Comparison of ENCODE assay signal across 15 mouse cellular contexts in genomic region chr4:57640971-57641370, GRCm38 (mm10).
"Had no signal": no experiment of that assay in that cellular context is flagged by ENCODE, and none has a peak within 500 bp of the region (broad histone marks: within the 10 kb centered on the region; RNA-seq: fewer than 3 reads in every experiment).

No protein-coding gene starts in this region.

- ATAC-seq: liver, postnatal 0 days; lung, postnatal 0 days had no signal

- DNase-seq: liver, embryonic 13.5 days; liver, postnatal 0 days; lung, adult 2 months; lung, postnatal 14 days; lung, postnatal 36 days; right cerebral cortex, postnatal 14 days had no signal

- H3K36me3 ChIP-seq: liver, embryonic 13.5 days; liver, embryonic 15.5 days; lung, embryonic 15.5 days; midbrain, embryonic 12.5 days; neural tube, embryonic 12.5 days; stomach, embryonic 15.5 days had no signal

- H3K9ac ChIP-seq: liver, embryonic 13.5 days; liver, embryonic 15.5 days; liver, postnatal 0 days; lung, embryonic 15.5 days; midbrain, embryonic 12.5 days; neural tube, embryonic 12.5 days; stomach, embryonic 15.5 days had no signal

- H3K27ac ChIP-seq: liver, embryonic 13.5 days; liver, embryonic 15.5 days; lung, embryonic 15.5 days; macrophage; midbrain, embryonic 12.5 days; neural tube, embryonic 12.5 days; stomach, embryonic 15.5 days; stomach, postnatal 0 days had no signal

- H3K4me2 ChIP-seq: liver, embryonic 13.5 days; liver, embryonic 15.5 days; midbrain, embryonic 12.5 days; neural tube, embryonic 12.5 days; stomach, embryonic 15.5 days had no signal

- H3K4me1 ChIP-seq: liver, embryonic 13.5 days; liver, embryonic 15.5 days had no signal

- H3K27me3 ChIP-seq: liver, embryonic 13.5 days; liver, embryonic 15.5 days; lung, embryonic 15.5 days; midbrain, embryonic 12.5 days; neural tube, embryonic 12.5 days had no signal

- H3K4me3 ChIP-seq: liver, embryonic 13.5 days; liver, embryonic 15.5 days; lung, embryonic 15.5 days; midbrain, embryonic 12.5 days; neural tube, embryonic 12.5 days; stomach, embryonic 15.5 days had no signal

- H3K9me3 ChIP-seq: liver, embryonic 13.5 days; liver, embryonic 15.5 days; lung, embryonic 15.5 days; megakaryocyte, embryonic 14.5 days; midbrain, embryonic 12.5 days; neural tube, embryonic 12.5 days; stomach, embryonic 15.5 days had no signal
